Mouse (Mus musculus) neural tube, embryonic 13.5 days (tissue): ENCODE measurements around the gene Sacs. TPM values are rescaled to one million over a fixed set of nuclear protein-coding genes. Genes with fewer than 3 reads are reported as not detected.

ENCODE experiments used
- ATAC-seq: fragments of 200-750 bp; cut with Nextera tagmentation; 2 replicates; pipeline ENCODE4 v1.8.0; 2017; ENCODE audit warnings: low read depth, mild to moderate bottlenecking, moderate TSS enrichment, moderate library complexity
- H3K27ac ChIP-seq: fragments of 300-500 bp; sonication (generic); replicated peaks from 2 replicates; pipeline ENCODE4 v1.5.1; 2015; ENCODE audit warnings: moderate library complexity, mild to moderate bottlenecking, inconsistent platforms
- H3K27me3 ChIP-seq: fragments of 300-500 bp; sonication (generic); 2 replicates; pipeline ENCODE4 v1.6.1; 2015; ENCODE audit warnings: mild to moderate bottlenecking, inconsistent platforms
- H3K36me3 ChIP-seq: fragments of 300-500 bp; sonication (generic); 2 replicates; pipeline ENCODE4 v1.6.1; 2015; ENCODE audit warnings: mild to moderate bottlenecking, inconsistent platforms
- H3K4me1 ChIP-seq: fragments of 300-500 bp; sonication (generic); replicated peaks from 2 replicates; pipeline ENCODE4 v1.6.1; 2015; ENCODE audit warnings: inconsistent platforms
- H3K4me2 ChIP-seq: fragments of 300-500 bp; sonication (generic); 2 replicates; pipeline ENCODE4 v1.6.1; 2015; ENCODE audit warnings: inconsistent platforms, mild to moderate bottlenecking, moderate library complexity
- H3K4me3 ChIP-seq: fragments of 300-500 bp; sonication (generic); 2 replicates; pipeline ENCODE4 v1.5.1; 2015; ENCODE audit warnings: mild to moderate bottlenecking, inconsistent platforms
- H3K9ac ChIP-seq: fragments of 300-500 bp; sonication (generic); 2 replicates; pipeline ENCODE4 v1.6.1; 2015; ENCODE audit warnings: moderate library complexity, mild to moderate bottlenecking, inconsistent platforms
- H3K9me3 ChIP-seq: fragments of 300-500 bp; sonication (generic); 2 replicates; pipeline ENCODE4 v1.6.1; 2016; ENCODE audit warnings: inconsistent platforms
- WGBS: fragments of 180-500 bp; shearing (Covaris S2); methylation state at CpG from one replicate; pipeline ENCODE4 v1.1.7; 2015; 5-methylcytosine and 5-hydroxymethylcytosine counted together
- polyA plus RNA-seq: library from polyadenylated mRNA; unstranded; fragments of >200 nt; fragmentation: Nextera tagmentation; extraction: Ambion mirVana; gene quantifications from 2 replicates; pipeline ENCODE4 v1.2.1, GENCODE M21; 2015

The Sacs gene
- polyA plus RNA-seq, 1 experiment from 2014 or later: 6.5 TPM

DNA sequence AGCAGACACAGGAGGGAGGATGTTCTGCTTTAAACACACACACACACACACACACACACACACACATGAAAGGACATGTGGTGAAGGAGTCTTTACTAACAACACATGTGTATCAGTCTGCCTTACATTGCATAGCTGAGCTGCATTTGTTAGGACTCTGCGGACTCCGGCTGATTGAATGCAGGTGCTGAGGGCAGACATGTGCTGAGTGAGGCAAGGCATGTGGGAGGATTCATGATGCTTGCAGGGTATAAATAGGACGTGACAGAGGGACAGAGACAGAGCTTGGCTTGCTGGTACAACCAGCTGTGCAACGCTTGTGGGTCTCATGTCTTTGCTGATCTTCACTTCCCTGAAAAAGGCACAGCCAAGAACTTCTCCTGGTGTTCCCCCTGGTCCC lies 85.5 kb downstream of the Sacs start:
- Histone ChIP-seq H3K27me3 (no peaks in the 10 kb centered on the region), H3K36me3 (no peaks in the 10 kb centered on the region), H3K9me3 (no peaks in the 10 kb centered on the region), H3K4me2 (no peak overlapping the region), H3K4me1 (no peaks in the 10 kb centered on the region; the same call in 1 of the 2 replicates), H3K4me3 (no peak overlapping the region), H3K9ac (no peak overlapping the region), H3K27ac (no peak overlapping the region)
- ATAC-seq: no peak
- 77% methylated on average over 4 of the region's 4 CpGs for WGBS

DNA sequence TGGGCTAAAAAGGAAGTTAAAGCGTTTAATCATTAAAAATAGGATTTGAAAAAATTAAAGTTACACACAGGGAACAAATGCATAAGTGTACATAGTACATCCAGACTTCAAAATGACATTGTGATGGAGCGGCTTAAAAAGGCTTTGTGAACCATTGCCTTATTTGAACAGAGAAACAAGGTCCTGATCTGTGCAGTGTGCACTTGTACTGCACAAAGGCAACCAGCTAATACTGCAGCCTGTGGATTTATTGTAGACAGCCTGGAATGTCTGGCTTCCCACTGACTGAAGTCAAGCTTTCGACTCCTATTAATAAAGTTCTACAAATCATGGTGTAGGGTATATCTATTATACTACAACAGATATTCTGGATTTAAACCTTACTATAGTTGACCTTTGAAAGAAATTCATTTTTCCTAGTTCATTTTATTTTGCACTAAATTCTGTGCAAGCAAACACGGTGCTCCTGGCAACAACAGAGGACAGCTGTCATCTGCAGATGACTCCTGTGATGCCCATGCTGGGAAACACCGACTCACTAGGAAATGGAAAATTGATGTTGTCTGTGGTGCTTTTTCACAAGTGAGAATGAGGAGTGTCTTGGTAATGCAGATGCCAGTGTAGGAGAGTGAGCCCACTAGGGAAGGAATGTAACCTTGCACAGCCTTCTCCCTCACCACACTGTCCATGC lies 86.3 kb downstream of the Sacs start:
- H3K4me1 ChIP-seq: no peaks in the 10 kb centered on the region; the same call in 1 of the 2 replicates
- H3K9me3 ChIP-seq: no peaks in the 10 kb centered on the region
- no peak for ATAC-seq
- no peak overlapping the region for H3K4me3 ChIP-seq
- H3K9ac ChIP-seq: no peak overlapping the region
- WGBS: 77% methylated on average over 5 of the region's 5 CpGs
- no peak overlapping the region for H3K27ac ChIP-seq
- H3K36me3 ChIP-seq: no peaks in the 10 kb centered on the region
- no peaks in the 10 kb centered on the region for H3K27me3 ChIP-seq
- no peak overlapping the region for H3K4me2 ChIP-seq

DNA sequence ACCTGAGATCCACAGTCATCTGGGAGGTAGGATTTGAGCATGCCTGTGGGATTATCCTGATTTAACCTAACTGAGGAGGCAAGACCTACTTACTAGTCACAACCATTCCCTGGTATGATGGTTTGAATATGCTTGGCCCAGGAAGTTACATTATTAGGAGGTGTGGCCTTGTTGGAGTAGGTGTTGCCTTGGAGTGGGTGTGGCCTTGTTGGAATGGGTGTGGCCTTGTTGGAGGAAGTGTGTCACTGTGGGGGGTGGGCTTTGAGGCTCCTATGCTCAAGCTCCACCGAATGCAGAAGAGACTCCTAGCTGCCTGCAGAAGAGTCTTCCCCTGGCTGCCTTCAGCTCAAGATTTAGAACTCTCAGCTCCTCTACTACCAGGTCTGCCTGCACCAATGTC lies 87.9 kb downstream of the Sacs start:
- Histone ChIP-seq H3K9ac (no peak overlapping the region), H3K9me3 (no peaks in the 10 kb centered on the region), H3K4me2 (no peak overlapping the region), H3K27ac (no peak overlapping the region), H3K4me3 (no peak overlapping the region), H3K27me3 (no peaks in the 10 kb centered on the region), H3K4me1 (no peaks in the 10 kb centered on the region; the same call in 1 of the 2 replicates), H3K36me3 (no peaks in the 10 kb centered on the region)
- no peak for ATAC-seq
- 70% methylated on average over 1 of the region's 1 CpGs for WGBS

DNA sequence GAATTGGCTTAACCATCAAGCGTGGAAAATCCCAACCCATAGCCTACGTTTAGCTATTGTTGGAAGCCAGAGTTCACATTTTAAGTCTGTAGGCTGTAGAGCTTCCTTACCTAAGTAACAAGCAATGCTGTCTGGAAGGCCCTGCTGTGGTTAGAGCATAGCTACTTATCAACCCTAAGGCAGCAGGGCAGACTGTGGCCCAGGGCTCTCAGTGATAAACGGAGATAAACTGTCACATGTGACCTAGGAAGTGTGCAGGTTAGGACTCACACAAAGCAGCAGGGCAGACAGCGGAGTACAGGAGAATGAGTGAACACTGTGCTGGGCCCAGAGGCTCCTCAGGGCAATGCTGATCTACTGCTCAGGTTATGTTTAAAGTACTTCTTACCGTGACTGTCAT lies 91.5 kb downstream of the Sacs start:
- ATAC-seq: no peak
- WGBS: 90% methylated on average over 5 of the region's 5 CpGs
- H3K4me1 ChIP-seq: no peaks in the 10 kb centered on the region

DNA sequence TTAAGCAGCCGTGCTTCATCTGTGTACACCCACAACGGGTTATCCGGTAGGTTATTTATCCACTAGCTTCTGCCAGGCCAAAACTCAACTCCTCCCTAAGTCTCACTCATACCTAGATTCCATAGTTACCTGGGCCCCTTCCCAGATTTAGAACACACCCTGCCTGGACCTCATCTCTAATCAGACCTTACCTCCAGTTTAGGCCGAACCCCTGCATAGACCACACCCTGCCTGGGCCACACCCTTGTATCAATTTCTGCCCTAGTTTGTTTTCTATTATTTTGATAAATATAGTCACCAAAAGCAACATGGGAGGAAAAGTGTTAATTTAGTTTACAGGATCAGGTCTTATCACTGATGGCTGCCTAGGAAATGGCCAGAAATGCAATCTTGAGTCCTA lies 91.9 kb downstream of the Sacs start:
- Histone ChIP-seq H3K9me3 (no peaks in the 10 kb centered on the region), H3K36me3 (no peaks in the 10 kb centered on the region), H3K9ac (no peak overlapping the region), H3K4me3 (no peak overlapping the region), H3K27ac (no peak overlapping the region), H3K4me2 (no peak overlapping the region), H3K27me3 (no peaks in the 10 kb centered on the region), H3K4me1 (no peaks in the 10 kb centered on the region)
- no peak for ATAC-seq
- 92% methylated on average over 4 of the region's 4 CpGs for WGBS

More for the DNA sequence above, 91.5 kb downstream of the Sacs start:
- no peak overlapping the region for H3K9ac ChIP-seq
- no peak overlapping the region for H3K4me3 ChIP-seq
- H3K27me3 ChIP-seq: no peaks in the 10 kb centered on the region
- no peaks in the 10 kb centered on the region for H3K36me3 ChIP-seq
- no peak overlapping the region for H3K4me2 ChIP-seq
- no peak overlapping the region for H3K27ac ChIP-seq
- H3K9me3 ChIP-seq: no peaks in the 10 kb centered on the region

DNA sequence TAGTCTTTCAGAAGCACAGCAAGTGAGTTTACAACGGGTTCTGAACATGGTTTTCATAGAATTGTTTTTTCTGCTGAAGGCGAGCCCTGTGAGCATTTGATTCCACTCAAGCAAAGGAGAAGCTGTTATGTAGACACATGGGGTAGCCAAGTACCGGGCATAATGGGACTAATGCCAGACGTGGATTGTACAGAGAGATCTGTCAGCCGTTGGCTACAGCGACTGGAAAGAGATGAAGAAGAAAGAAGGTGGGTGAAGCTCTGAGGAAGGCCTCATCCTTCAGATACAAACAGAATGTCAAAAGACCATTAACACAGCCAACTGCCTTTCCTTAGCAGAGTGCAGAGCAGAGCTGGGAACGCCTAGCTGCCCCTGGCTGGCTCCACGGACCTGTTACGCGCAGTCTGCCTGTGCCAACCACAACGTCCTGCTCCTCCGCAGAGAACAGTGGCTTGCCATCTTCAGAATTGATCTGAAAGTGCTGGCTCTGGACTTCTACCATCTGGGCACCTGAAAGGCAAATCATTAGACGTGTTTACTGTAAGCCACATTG lies 93.8 kb downstream of the Sacs start:
- H3K36me3 ChIP-seq: no peaks in the 10 kb centered on the region
- H3K4me1 ChIP-seq: 0 out of 2 replicates have a peak, but pooled peaks cover under 1% of the 10 kb centered on the region
- no peak overlapping the region for H3K9ac ChIP-seq
- no peak overlapping the region for H3K4me3 ChIP-seq
- ATAC-seq: no peak
- H3K4me2 ChIP-seq: no peak overlapping the region
- no peaks in the 10 kb centered on the region for H3K9me3 ChIP-seq
- no peak overlapping the region for H3K27ac ChIP-seq
- no peaks in the 10 kb centered on the region for H3K27me3 ChIP-seq
- 93% methylated on average over 13 of the region's 13 CpGs for WGBS

DNA sequence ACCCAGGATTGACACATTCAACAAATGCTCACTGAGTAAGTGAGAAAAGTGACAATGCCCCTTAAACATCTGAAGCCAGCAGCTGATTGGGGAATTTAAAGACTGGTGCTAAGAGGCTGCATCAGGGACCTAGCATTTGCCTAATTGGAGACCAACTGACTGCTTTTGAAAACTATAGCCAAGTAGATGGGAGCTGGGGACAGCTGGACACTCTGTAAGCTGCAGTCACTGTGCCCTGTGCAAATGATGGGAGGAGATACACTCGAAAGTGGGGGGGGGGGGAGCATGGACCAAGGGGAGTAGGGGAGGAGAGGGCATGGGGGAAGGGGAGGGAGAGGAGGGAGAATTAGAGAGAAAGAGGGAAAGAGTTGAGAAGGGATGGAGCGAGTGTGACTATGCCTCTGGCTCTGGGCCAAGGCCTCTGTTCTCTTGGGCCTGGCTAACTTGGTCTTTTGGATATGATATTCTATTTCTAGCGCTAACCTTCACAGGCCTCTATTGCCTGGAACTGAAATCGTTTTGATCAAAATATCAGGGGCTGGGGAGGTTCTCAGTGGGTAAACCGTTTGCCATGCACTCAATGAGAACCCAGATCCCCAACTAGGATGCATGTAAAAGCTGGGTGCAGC lies 97.7 kb downstream of the Sacs start:
- H3K4me1 ChIP-seq: 0 out of 2 replicates have a peak, but pooled peaks cover 3% of the 10 kb centered on the region
- no peak for ATAC-seq
- no peaks in the 10 kb centered on the region for H3K9me3 ChIP-seq
- 62% methylated on average over 5 of the region's 5 CpGs for WGBS
- H3K36me3 ChIP-seq: no peaks in the 10 kb centered on the region
- H3K27me3 ChIP-seq: no peaks in the 10 kb centered on the region
- H3K4me3 ChIP-seq: no peak overlapping the region
- H3K9ac ChIP-seq: no peak overlapping the region
- no peak overlapping the region for H3K4me2 ChIP-seq
- H3K27ac ChIP-seq: no peak overlapping the region

DNA sequence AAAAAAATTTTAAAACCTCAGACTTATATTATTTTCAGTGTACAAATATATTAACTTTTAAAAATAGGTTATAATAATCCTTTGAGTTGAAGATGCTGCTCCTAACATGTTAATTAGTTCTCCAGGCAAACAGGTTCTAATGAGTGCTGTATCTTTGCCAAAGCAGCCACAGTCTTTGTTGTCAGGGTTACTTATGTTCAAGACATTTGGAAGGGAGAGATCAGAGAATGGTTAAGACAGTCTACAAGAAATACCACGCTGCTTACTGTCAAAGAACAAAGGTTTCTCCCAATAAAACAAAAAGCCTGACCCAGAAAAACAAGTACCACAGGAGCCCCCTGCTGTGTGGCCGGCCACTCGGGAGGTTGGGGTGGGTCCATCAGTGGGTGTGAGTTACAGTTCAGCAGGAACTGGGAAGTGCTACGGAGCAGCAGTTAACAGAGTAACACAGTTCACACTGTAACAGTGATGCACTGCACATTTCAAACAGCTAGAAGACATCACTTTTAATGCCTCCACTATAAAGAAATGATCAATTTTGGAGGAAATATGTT lies 98.9 kb downstream of the Sacs start:
- Histone ChIP-seq H3K9me3 (no peaks in the 10 kb centered on the region), H3K27me3 (no peaks in the 10 kb centered on the region), H3K4me1 (0 out of 2 replicates have a peak, but pooled peaks cover 3% of the 10 kb centered on the region), H3K4me3 (no peak overlapping the region), H3K36me3 (no peaks in the 10 kb centered on the region), H3K4me2 (no peak overlapping the region), H3K27ac (no peak overlapping the region), H3K9ac (no peak overlapping the region)
- ATAC-seq: no peak
- WGBS: 8% methylated on average over 4 of the region's 4 CpGs

DNA sequence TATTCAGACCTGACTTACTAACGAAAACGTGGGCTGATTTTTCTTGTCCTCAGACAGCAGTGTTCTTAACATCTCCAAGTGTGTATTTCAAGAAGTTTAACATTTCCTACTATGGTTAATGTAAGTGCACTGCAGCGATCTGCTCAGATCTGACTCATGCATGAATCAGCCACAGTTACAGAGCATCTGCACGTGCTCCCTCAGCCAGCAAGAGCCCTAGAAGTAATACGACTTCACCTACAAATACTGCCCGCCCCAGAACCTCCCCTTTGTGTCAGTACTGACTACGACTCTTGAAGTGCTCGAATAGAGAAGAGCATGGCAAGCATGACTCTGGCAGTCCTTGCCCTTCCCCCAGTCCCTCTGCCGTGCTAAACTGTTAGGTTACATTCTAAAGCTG lies 100.5 kb downstream of the Sacs start:
- no peak overlapping the region for H3K4me3 ChIP-seq
- no peak overlapping the region for H3K4me2 ChIP-seq
- ATAC-seq: no peak
- H3K9ac ChIP-seq: no peak overlapping the region
- H3K27ac ChIP-seq: no peak overlapping the region
- H3K36me3 ChIP-seq: no peaks in the 10 kb centered on the region
- H3K9me3 ChIP-seq: no peaks in the 10 kb centered on the region
- no peaks in the 10 kb centered on the region for H3K27me3 ChIP-seq
- 64% methylated on average over 9 of the region's 9 CpGs for WGBS
- 0 out of 2 replicates have a peak, but pooled peaks cover 3% of the 10 kb centered on the region for H3K4me1 ChIP-seq

DNA sequence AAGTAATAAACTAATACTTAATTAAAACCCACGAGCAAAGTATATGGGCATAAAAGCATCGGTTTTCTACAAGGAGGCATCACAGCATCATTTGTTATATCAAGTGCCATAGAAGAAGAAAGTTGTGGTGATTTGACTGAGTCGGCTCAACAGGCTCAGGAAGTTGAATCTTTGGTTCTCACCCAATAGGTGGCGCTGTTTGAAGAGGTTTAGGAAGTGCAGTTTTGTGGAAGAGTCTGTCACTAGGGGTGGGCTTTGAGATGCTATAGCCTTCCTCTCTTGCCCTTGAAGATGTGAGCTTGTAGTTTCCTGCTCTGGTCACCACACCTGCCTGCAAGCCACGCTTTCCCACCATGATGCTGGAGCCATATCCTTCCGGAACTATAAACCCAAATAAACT lies 104.4 kb downstream of the Sacs start:
- WGBS: 47% methylated on average over 6 of the region's 6 CpGs
- Histone ChIP-seq H3K4me3 (no peak overlapping the region), H3K27ac (no peak overlapping the region), H3K9me3 (peaks cover 7% of the 10 kb centered on the region; the same call in 1 of the 2 replicates), H3K4me2 (no peak overlapping the region), H3K9ac (no peak overlapping the region), H3K36me3 (no peaks in the 10 kb centered on the region), H3K4me1 (no peaks in the 10 kb centered on the region), H3K27me3 (no peaks in the 10 kb centered on the region)
- no peak for ATAC-seq

DNA sequence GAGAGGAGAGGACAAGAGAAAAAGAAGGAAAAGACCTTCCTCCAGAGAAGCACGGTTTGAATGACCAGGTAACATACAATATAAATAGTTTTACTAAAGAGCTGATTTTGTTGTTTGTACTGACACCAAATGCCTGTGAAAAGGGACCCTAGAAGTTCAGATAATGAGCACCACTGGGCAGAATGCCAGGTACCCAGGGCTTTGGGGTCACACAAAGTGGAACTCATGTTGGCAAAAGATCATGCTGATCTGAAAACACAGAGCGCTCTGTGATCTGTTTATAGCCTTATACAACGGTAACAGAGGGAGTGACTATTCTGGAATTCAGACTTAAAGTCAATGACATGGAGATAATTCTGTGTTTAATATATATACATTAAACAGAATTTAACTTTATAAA lies 108.2 kb downstream of the Sacs start:
- no peak overlapping the region for H3K27ac ChIP-seq
- ATAC-seq: no peak
- H3K4me1 ChIP-seq: no peaks in the 10 kb centered on the region
- H3K4me2 ChIP-seq: no peak overlapping the region
- H3K36me3 ChIP-seq: no peaks in the 10 kb centered on the region
- H3K9ac ChIP-seq: no peak overlapping the region
- H3K27me3 ChIP-seq: no peaks in the 10 kb centered on the region
- WGBS: 83% methylated on average over 3 of the region's 3 CpGs
- peaks cover 17% of the 10 kb centered on the region for H3K9me3 ChIP-seq
- H3K4me3 ChIP-seq: no peak overlapping the region

DNA sequence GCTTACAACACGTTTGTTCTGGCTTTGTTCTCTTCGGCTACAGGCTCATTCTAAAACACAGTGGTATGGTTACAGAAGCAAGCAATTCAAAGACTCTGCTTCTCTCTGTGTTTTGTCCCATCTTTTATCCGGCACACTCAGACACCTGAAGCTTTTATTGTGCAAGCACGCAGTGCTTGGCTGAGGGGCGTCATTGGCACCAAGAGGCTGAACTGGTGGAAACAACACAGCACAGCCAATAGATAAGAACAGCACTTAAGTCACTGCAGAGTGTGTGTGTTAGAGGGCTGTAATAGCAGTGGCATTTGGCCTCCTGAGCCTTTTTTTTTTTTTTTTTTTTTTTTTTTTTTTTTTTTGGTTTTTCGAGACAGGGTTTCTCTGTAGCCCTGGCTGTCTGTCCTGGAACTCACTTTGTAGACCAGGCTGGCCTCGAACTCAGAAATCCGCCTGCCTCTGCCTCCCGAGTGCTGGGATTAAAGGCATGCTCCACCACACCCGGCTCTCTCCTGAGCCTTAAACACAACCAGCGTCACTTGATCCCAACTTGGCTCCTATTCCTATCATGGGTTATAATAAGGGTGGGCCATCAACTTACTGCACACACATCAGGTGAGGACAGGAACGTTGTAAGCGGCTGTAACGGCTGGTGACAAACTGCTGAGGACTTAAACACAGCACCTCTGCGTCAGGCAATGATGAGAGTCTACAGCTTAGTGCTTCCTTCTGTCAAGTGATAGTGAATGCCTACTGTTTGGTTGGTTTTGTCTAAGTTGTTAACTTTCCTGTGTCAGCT lies 114.5 kb downstream of the Sacs start:
- ATAC-seq: no peak
- WGBS: 79% methylated on average over 14 of the region's 15 CpGs
- H3K4me2 ChIP-seq: no peak overlapping the region

More for the DNA sequence above, 114.5 kb downstream of the Sacs start:
- Histone ChIP-seq H3K27me3 (no peaks in the 10 kb centered on the region), H3K4me3 (no peak overlapping the region), H3K36me3 (no peaks in the 10 kb centered on the region), H3K9ac (no peak overlapping the region), H3K27ac (no peak overlapping the region), H3K4me1 (no peaks in the 10 kb centered on the region), H3K9me3 (peaks cover 9% of the 10 kb centered on the region)
